Mouse (Mus musculus): ENCODE measurements at regions not wholly inside any gene's neighbourhood (a gene's known extent, or its start where the extent isn't known, plus 50 kb on each side); places are given as distances from the start of the nearest gene placed in this dataset.

GRCm38 (mm10) chr12:50187332-50187731 lies 461.6 kb downstream of the Prkd1 start:
- DNase-seq = no peak

- DNase-seq = no peak
Measured at GRCm38 (mm10) chr12:50190892-50191539, 457.9 kb downstream of the Prkd1 start.

GRCm38 (mm10) chr12:50191733-50192612 lies 456.9 kb downstream of the Prkd1 start:
- DNase-seq = no peak

GRCm38 (mm10) chr12:50193501-50193900 lies 455.4 kb downstream of the Prkd1 start:
- no peak for DNase-seq

- DNase-seq = peak; percentile 5 to 8
Measured at GRCm38 (mm10) chr12:50194714-50195113, 454.2 kb downstream of the Prkd1 start.

GRCm38 (mm10) chr12:50196339-50196738 lies 452.6 kb downstream of the Prkd1 start:
- DNase-seq = no peak

- DNase-seq = no peak
Measured at GRCm38 (mm10) chr12:50241139-50241538, 407.8 kb downstream of the Prkd1 start.

GRCm38 (mm10) chr12:50258901-50259300 lies 390.0 kb downstream of the Prkd1 start:
- DNase-seq = no peak

GRCm38 (mm10) chr12:50261072-50261471 lies 387.8 kb downstream of the Prkd1 start:
- no peak for DNase-seq

GRCm38 (mm10) chr12:50273239-50273880 lies 375.5 kb downstream of the Prkd1 start:
- DNase-seq = no peak

- peak in 1 of 2 experiments; percentile 9 for DNase-seq
Measured at GRCm38 (mm10) chr12:50281615-50282014, 367.3 kb downstream of the Prkd1 start.
